Mouse (Mus musculus): ENCODE results near the gene Drc1. TPM values are rescaled to one million over a fixed set of nuclear protein-coding genes. Genes with fewer than 3 reads are reported as not detected.
A peak's percentile ranks its signal among the peaks of the same experiment; 100 is the strongest.

Gene Drc1
- polyA plus RNA-seq, 1 experiment from 2014 or later, result 1.7 TPM

GRCm38 (mm10) chr5:30342601-30343015, 61.4 kb downstream of the Drc1 start:
- Histone ChIP-seq H3K4me3 (ENCODE audit: low read depth, low read length) (peak overlapping the region; percentile 6; the same call in 1 of the 2 replicates), H3K9ac (ENCODE audit: low read depth, low read length) (no peak overlapping the region), H3K4me1 (replicated peaks; ENCODE audit: control insufficient read depth, insufficient read depth, low read length) (no peaks in the 10 kb centered on the region), H3K27me3 (replicated peaks; ENCODE audit: control insufficient read depth, insufficient read depth, low read length) (peaks cover 20% of the 10 kb centered on the region), H3K27ac (ENCODE audit: low read depth, low read length) (no peak overlapping the region), H3K4me2 (peak overlapping the region; percentile 50), H3K9me3 (ENCODE audit: control insufficient read depth, low read length) (no peaks in the 10 kb centered on the region), H3K36me3 (ENCODE audit: control insufficient read depth, insufficient read depth, low read length) (no peaks in the 10 kb centered on the region)
- no peak; the same call in 1 of the 2 replicates for ATAC-seq (replicated peaks; ENCODE audit: low FRiP score)
- 13% methylated on average over 17 of the region's 17 CpGs for WGBS
- no peak for DNase-seq (ENCODE audit: low spot score)

- Histone ChIP-seq H3K4me2 (peak overlapping the region; percentile 50), H3K27ac (ENCODE audit: low read depth, low read length) (no peak overlapping the region), H3K4me3 (ENCODE audit: low read depth, low read length) (peak overlapping the region; percentile 6; the same call in 1 of the 2 replicates), H3K9me3 (ENCODE audit: control insufficient read depth, low read length) (no peaks in the 10 kb centered on the region), H3K36me3 (ENCODE audit: control insufficient read depth, insufficient read depth, low read length) (no peaks in the 10 kb centered on the region), H3K27me3 (replicated peaks; ENCODE audit: control insufficient read depth, insufficient read depth, low read length) (peaks cover 20% of the 10 kb centered on the region), H3K9ac (ENCODE audit: low read depth, low read length) (no peak overlapping the region), H3K4me1 (replicated peaks; ENCODE audit: control insufficient read depth, insufficient read depth, low read length) (no peaks in the 10 kb centered on the region)
- DNase-seq (ENCODE audit: low spot score) (peak; percentile 54), ATAC-seq (replicated peaks; ENCODE audit: low FRiP score) (peak; percentile 51; the same call in 1 of the 2 replicates)
- 7% methylated on average over 9 of the region's 9 CpGs for WGBS
These were observed 61.9 kb downstream of the Drc1 start for GRCm38 (mm10) chr5:30343107-30343506.

- no peak for DNase-seq (ENCODE audit: low spot score)
- no peak for ATAC-seq (replicated peaks; ENCODE audit: low FRiP score)
- H3K4me3 ChIP-seq (ENCODE audit: low read depth, low read length), result no peak overlapping the region
- H3K9ac ChIP-seq (ENCODE audit: low read depth, low read length), result no peak overlapping the region
- no peak overlapping the region for H3K4me2 ChIP-seq
- WGBS, result 45% methylated on average over 5 of the region's 5 CpGs
- H3K36me3 ChIP-seq (ENCODE audit: control insufficient read depth, insufficient read depth, low read length), result no peaks in the 10 kb centered on the region
- H3K27ac ChIP-seq (ENCODE audit: low read depth, low read length), result no peak overlapping the region
- H3K9me3 ChIP-seq (ENCODE audit: control insufficient read depth, low read length), result no peaks in the 10 kb centered on the region
- H3K27me3 ChIP-seq (replicated peaks; ENCODE audit: control insufficient read depth, insufficient read depth, low read length), result peaks cover 20% of the 10 kb centered on the region
- H3K4me1 ChIP-seq (replicated peaks; ENCODE audit: control insufficient read depth, insufficient read depth, low read length), result no peaks in the 10 kb centered on the region
These were observed 62.7 kb downstream of the Drc1 start for GRCm38 (mm10) chr5:30343886-30344285.

DNA sequence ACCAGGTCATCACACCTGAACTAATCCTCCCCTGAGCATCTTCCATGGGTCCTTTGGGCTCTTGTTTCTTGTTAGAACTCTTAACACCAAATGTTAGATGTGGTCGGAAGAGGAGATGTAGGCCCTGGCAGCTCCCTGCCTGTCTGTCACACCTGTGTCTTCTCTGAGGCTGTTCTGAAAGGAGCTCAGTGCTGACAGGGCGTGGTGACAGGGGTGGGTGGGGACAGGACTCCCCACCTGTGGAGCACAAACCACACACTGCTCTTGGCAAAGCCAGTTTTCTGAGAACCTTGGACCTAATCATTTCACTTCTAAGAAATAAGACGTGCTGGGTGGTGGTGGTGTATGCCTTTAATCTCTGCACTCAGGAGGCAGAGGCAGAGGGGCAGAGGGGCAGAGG, 72.4 kb downstream of the Drc1 start:
- Histone ChIP-seq H3K36me3 (ENCODE audit: control insufficient read depth, insufficient read depth, low read length) (no peaks in the 10 kb centered on the region), H3K9me3 (ENCODE audit: control insufficient read depth, low read length) (no peaks in the 10 kb centered on the region), H3K4me2 (no peak overlapping the region), H3K4me3 (ENCODE audit: low read depth, low read length) (no peak overlapping the region), H3K27me3 (replicated peaks; ENCODE audit: control insufficient read depth, insufficient read depth, low read length) (no peaks in the 10 kb centered on the region), H3K9ac (ENCODE audit: low read depth, low read length) (no peak overlapping the region), H3K4me1 (replicated peaks; ENCODE audit: control insufficient read depth, insufficient read depth, low read length) (no peaks in the 10 kb centered on the region), H3K27ac (ENCODE audit: low read depth, low read length) (no peak overlapping the region)
- 54% methylated on average over 3 of the region's 3 CpGs for WGBS
- DNase-seq (ENCODE audit: low spot score) (no peak), ATAC-seq (replicated peaks; ENCODE audit: low FRiP score) (no peak)

DNA sequence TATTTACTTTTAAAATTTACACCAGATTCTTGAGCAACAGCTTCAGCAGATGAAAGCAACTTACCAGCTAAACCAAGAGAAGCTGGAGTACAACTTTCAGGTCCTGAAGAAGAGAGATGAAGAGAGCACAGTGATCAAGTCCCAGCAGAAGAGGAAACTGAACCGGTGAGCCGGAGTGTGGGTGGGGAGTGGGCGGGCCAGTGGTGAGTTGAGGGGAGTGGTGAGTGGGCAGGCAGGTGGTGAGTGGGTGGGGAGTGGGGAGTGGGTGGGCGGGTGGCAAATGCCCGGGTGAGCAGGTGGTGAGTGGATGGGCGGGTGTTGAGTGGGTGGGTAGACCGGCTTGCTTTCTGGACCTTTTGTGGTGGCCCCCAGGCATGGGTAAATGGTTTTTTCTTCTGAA, 73.9 kb downstream of the Drc1 start:
- H3K27ac ChIP-seq (ENCODE audit: low read depth, low read length), result no peak overlapping the region
- no peak overlapping the region for H3K4me2 ChIP-seq
- WGBS, result 63% methylated on average over 7 of the region's 7 CpGs
- no peaks in the 10 kb centered on the region for H3K27me3 ChIP-seq (replicated peaks; ENCODE audit: control insufficient read depth, insufficient read depth, low read length)
- no peaks in the 10 kb centered on the region for H3K9me3 ChIP-seq (ENCODE audit: control insufficient read depth, low read length)
- no peak overlapping the region for H3K9ac ChIP-seq (ENCODE audit: low read depth, low read length)
- no peak for ATAC-seq (replicated peaks; ENCODE audit: low FRiP score)
- H3K36me3 ChIP-seq (ENCODE audit: control insufficient read depth, insufficient read depth, low read length), result no peaks in the 10 kb centered on the region
- no peak overlapping the region for H3K4me3 ChIP-seq (ENCODE audit: low read depth, low read length)
- DNase-seq (ENCODE audit: low spot score), result no peak
- H3K4me1 ChIP-seq (replicated peaks; ENCODE audit: control insufficient read depth, insufficient read depth, low read length), result no peaks in the 10 kb centered on the region

- ATAC-seq (replicated peaks; ENCODE audit: low FRiP score), result no peak
- no peak for DNase-seq (ENCODE audit: low spot score)
- Histone ChIP-seq H3K4me2 (no peak overlapping the region), H3K4me1 (replicated peaks; ENCODE audit: control insufficient read depth, insufficient read depth, low read length) (no peaks in the 10 kb centered on the region), H3K27me3 (replicated peaks; ENCODE audit: control insufficient read depth, insufficient read depth, low read length) (no peaks in the 10 kb centered on the region), H3K36me3 (ENCODE audit: control insufficient read depth, insufficient read depth, low read length) (no peaks in the 10 kb centered on the region), H3K9ac (ENCODE audit: low read depth, low read length) (no peak overlapping the region), H3K9me3 (ENCODE audit: control insufficient read depth, low read length) (no peaks in the 10 kb centered on the region), H3K4me3 (ENCODE audit: low read depth, low read length) (no peak overlapping the region), H3K27ac (ENCODE audit: low read depth, low read length) (no peak overlapping the region)
- 76% methylated on average over 14 of the region's 14 CpGs for WGBS
These were observed 74.5 kb downstream of the Drc1 start for GRCm38 (mm10) chr5:30355559-30356159.

DNA sequence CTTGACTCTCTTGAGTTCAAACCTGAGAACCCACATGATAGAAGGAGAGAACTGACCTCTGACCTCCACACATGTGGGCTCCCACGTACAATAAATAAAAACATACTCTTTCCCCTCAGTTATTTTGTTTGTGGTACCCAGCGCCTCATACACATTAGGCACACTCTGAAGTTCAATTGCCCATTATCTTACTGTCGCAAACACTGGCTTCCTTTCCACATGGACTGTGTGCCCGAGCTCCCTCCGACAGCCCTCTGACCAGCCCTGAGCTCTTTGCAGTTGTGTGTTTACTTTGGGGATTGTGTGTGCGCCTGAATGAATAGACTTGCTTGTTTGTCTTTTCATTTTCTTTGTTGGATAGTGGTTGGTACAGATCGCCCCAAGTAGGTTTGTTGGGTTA, 75.5 kb downstream of the Drc1 start:
- H3K36me3 ChIP-seq (ENCODE audit: control insufficient read depth, insufficient read depth, low read length), result no peaks in the 10 kb centered on the region
- no peaks in the 10 kb centered on the region for H3K9me3 ChIP-seq (ENCODE audit: control insufficient read depth, low read length)
- DNase-seq (ENCODE audit: low spot score), result no peak
- no peak overlapping the region for H3K4me2 ChIP-seq
- no peak overlapping the region for H3K9ac ChIP-seq (ENCODE audit: low read depth, low read length)
- H3K4me1 ChIP-seq (replicated peaks; ENCODE audit: control insufficient read depth, insufficient read depth, low read length), result no peaks in the 10 kb centered on the region
- H3K4me3 ChIP-seq (ENCODE audit: low read depth, low read length), result no peak overlapping the region
- no peak for ATAC-seq (replicated peaks; ENCODE audit: low FRiP score)
- H3K27me3 ChIP-seq (replicated peaks; ENCODE audit: control insufficient read depth, insufficient read depth, low read length), result no peaks in the 10 kb centered on the region
- H3K27ac ChIP-seq (ENCODE audit: low read depth, low read length), result no peak overlapping the region
- 78% methylated on average over 7 of the region's 7 CpGs for WGBS

GRCm38 (mm10) chr5:30358436-30359099, 77.4 kb downstream of the Drc1 start:
- no peaks in the 10 kb centered on the region for H3K4me1 ChIP-seq (replicated peaks; ENCODE audit: control insufficient read depth, insufficient read depth, low read length)
- WGBS, result 79% methylated on average over 10 of the region's 10 CpGs
- no peak overlapping the region for H3K4me2 ChIP-seq
- no peaks in the 10 kb centered on the region for H3K9me3 ChIP-seq (ENCODE audit: control insufficient read depth, low read length)
- ATAC-seq (replicated peaks; ENCODE audit: low FRiP score) (no peak), DNase-seq (ENCODE audit: low spot score) (no peak)
- no peak overlapping the region for H3K9ac ChIP-seq (ENCODE audit: low read depth, low read length)
- H3K27me3 ChIP-seq (replicated peaks; ENCODE audit: control insufficient read depth, insufficient read depth, low read length), result no peaks in the 10 kb centered on the region
- no peak overlapping the region for H3K4me3 ChIP-seq (ENCODE audit: low read depth, low read length)
- no peak overlapping the region for H3K27ac ChIP-seq (ENCODE audit: low read depth, low read length)
- H3K36me3 ChIP-seq (ENCODE audit: control insufficient read depth, insufficient read depth, low read length), result no peaks in the 10 kb centered on the region

DNA sequence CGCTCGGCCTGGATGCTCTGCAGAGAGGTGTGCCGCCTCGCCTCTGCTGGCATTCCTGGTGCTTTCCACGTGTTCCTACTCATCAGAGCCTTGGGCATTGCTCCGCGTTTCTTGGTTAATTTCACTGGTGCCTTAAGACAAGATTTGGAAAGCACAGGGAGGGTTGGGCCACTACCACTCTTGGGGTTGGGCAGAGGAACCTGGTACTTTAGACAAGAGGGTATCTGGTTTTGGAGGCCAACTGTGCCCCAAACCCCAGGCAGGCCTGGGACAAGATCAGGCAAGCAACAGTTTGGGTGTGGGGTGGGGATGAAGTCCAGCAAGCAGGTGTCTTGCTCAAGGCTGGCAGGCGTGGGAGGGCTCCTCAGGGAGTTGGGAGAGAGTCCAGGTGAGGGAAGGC, 86.2 kb downstream of the Drc1 start:
- Histone ChIP-seq H3K4me3 (ENCODE audit: low read depth, low read length) (no peak overlapping the region), H3K4me2 (no peak overlapping the region), H3K9ac (ENCODE audit: low read depth, low read length) (no peak overlapping the region), H3K9me3 (ENCODE audit: control insufficient read depth, low read length) (no peaks in the 10 kb centered on the region), H3K27me3 (replicated peaks; ENCODE audit: control insufficient read depth, insufficient read depth, low read length) (no peaks in the 10 kb centered on the region), H3K27ac (ENCODE audit: low read depth, low read length) (no peak overlapping the region), H3K36me3 (ENCODE audit: control insufficient read depth, insufficient read depth, low read length) (no peaks in the 10 kb centered on the region), H3K4me1 (replicated peaks; ENCODE audit: control insufficient read depth, insufficient read depth, low read length) (no peaks in the 10 kb centered on the region)
- DNase-seq (ENCODE audit: low spot score) (no peak), ATAC-seq (replicated peaks; ENCODE audit: low FRiP score) (no peak)
- WGBS, result 73% methylated on average over 8 of the region's 8 CpGs

Data from liver, embryonic 11.5 days (tissue).